Mouse (Mus musculus) bone marrow, adult 2 months (tissue): ENCODE measurements around the gene Tifab.

Source experiments
- CTCF ChIP-seq: fragments of 200-500 bp; IDR thresholded peaks from 2 replicates; pipeline ENCODE4 v1.5.1; 2011; ENCODE audit warnings: low read length, control low read depth; ENCODE audit not compliant: control insufficient read depth, insufficient read depth
- POLR2A ChIP-seq: fragments of 200-500 bp; IDR thresholded peaks from 2 replicates; pipeline ENCODE4 v1.6.1; 2011; ENCODE audit warnings: low read depth, mild to moderate bottlenecking, control low read depth, low read length, borderline replicate concordance; ENCODE audit not compliant: control insufficient read depth

- TF ChIP-seq CTCF: no peak
- TF ChIP-seq POLR2A: 0 out of 2 replicates have a peak, but pooled peaks have one; percentile 6
These were observed 2.7 kb upstream of the Tifab start for GRCm38 (mm10) chr13:56181424-56181823.
